Mouse (Mus musculus) forebrain, postnatal 0 days (tissue): ENCODE data around the gene Igtp. TPM values are rescaled to one million over a fixed set of nuclear protein-coding genes. Genes with fewer than 3 reads are reported as not detected.

Experiments used
- ATAC-seq: fragments of 200-750 bp; cut with Nextera tagmentation; 2 replicates; pipeline ENCODE4 v1.8.0; 2017; ENCODE audit warnings: mild to moderate bottlenecking, moderate library complexity
- DNase-seq: peaks from one replicate; pipeline ENCODE4 v3.0.0-alpha.2; 2015
- H3K27ac ChIP-seq: fragments of 300-500 bp; sonication (generic); 2 replicates; pipeline ENCODE4 v1.5.1; 2014; ENCODE audit warnings: low read depth, mild to moderate bottlenecking, antibody characterized with exemption, low read length, moderate library complexity, mixed read lengths
- H3K27me3 ChIP-seq: fragments of 300-500 bp; sonication (generic); 2 replicates; pipeline ENCODE4 v1.6.1; 2014; ENCODE audit warnings: mild to moderate bottlenecking, low read length, mixed read lengths; ENCODE audit not compliant: insufficient read depth
- H3K36me3 ChIP-seq: fragments of 300-500 bp; sonication (generic); 2 replicates; pipeline ENCODE4 v1.6.1; 2014; ENCODE audit warnings: mild to moderate bottlenecking, moderate library complexity; ENCODE audit not compliant: insufficient read depth
- H3K4me1 ChIP-seq: fragments of 300-500 bp; sonication (generic); 2 replicates; pipeline ENCODE4 v1.6.1; 2014; ENCODE audit warnings: antibody characterized with exemption; ENCODE audit not compliant: insufficient read depth
- H3K4me2 ChIP-seq: fragments of 300-500 bp; sonication (generic); 2 replicates; pipeline ENCODE4 v1.6.1; 2014; ENCODE audit warnings: low read depth, mild to moderate bottlenecking, moderate library complexity
- H3K4me3 ChIP-seq: fragments of 300-500 bp; sonication (generic); 2 replicates; pipeline ENCODE4 v1.5.1; 2014; ENCODE audit warnings: low read depth, low read length, mixed read lengths
- H3K9ac ChIP-seq: fragments of 300-500 bp; sonication (generic); 2 replicates; pipeline ENCODE4 v1.6.1; 2014; ENCODE audit warnings: mild to moderate bottlenecking
- H3K9me3 ChIP-seq: fragments of 300-500 bp; sonication (generic); 2 replicates; pipeline ENCODE4 v1.6.1; 2016; ENCODE audit warnings: low read length
- CTCF ChIP-seq: sonication (generic); IDR thresholded peaks from 2 replicates; pipeline ENCODE4 v1.5.1; 2016; ENCODE audit warnings: antibody characterized with exemption, control low read depth, low read depth
- WGBS: fragments of 180-500 bp; shearing (Covaris S2); extraction: QIAGEN DNeasy Blood & Tissue Kit; methylation state at CpG from one replicate; pipeline ENCODE4 v1.1.7; 2014; 5-methylcytosine and 5-hydroxymethylcytosine counted together
- polyA plus RNA-seq: library from polyadenylated mRNA; unstranded; fragments of >200 nt; fragmentation: Nextera tagmentation; extraction: Ambion mirVana; gene quantifications from 2 replicates; pipeline ENCODE4 v1.2.1, GENCODE M21; 2015
- total RNA-seq: library from RNA; depleted of rRNA; stranded (reverse); fragments of >200 nt; gene quantifications from 2 replicates; pipeline ENCODE4 v1.2.3, GENCODE M21; 2014

Gene Igtp
- total and polyA plus RNA-seq, 2 experiments from 2014 or later: 1.1 to 2.6 TPM

- WGBS: 55% methylated on average over 3 of the region's 3 CpGs
- Histone ChIP-seq H3K4me1 (no peaks in the 10 kb centered on the region), H3K9ac (no peak overlapping the region), H3K4me2 (no peak overlapping the region), H3K9me3 (no peaks in the 10 kb centered on the region), H3K36me3 (no peaks in the 10 kb centered on the region), H3K4me3 (no peak overlapping the region), H3K27me3 (no peaks in the 10 kb centered on the region), H3K27ac (no peak overlapping the region)
- TF ChIP-seq CTCF: no peak
- DNase-seq: no peak
- no peak for ATAC-seq
These were observed 6.0 kb upstream of the Igtp start for GRCm38 (mm10) chr11:58193326-58193725.

DNA sequence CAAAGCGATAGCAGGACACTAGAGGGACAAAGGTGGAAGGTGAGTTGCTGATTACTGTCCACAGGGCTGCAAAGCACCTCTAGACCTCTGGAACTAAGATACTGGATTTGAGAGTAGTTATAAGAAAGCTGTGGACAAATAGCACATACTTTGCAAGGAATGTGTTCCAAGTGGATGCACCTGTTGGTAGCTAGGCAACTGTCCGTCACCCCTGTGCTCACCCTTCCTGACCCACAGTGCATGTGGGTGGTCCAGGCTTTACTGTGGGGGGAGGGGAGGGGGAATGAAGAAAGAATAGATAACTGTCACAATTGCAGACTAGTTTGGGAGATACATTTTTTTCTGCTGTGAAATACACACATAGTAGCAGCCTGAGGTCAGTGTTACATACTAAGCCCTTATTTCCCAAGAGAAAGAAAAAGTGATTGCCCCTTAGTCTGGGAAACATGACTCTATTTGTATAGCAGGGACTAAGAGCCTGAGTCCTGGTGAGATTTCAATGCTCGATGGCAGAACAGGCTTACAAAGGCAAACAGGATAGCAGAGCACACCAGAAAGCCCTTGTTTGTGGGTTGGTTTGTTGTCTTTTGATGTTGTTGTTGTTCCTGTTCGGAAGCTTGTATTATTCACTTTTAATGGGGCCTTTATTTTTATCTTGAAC lies 5.4 kb upstream of the Igtp start:
- no peak overlapping the region for H3K4me3 ChIP-seq
- WGBS: 48% methylated on average over 4 of the region's 4 CpGs
- H3K36me3 ChIP-seq: no peaks in the 10 kb centered on the region
- no peak overlapping the region for H3K4me2 ChIP-seq
- no peak overlapping the region for H3K27ac ChIP-seq
- no peak for TF ChIP-seq CTCF
- no peak for ATAC-seq
- H3K4me1 ChIP-seq: no peaks in the 10 kb centered on the region
- DNase-seq: no peak
- no peak overlapping the region for H3K9ac ChIP-seq
- H3K27me3 ChIP-seq: no peaks in the 10 kb centered on the region
- H3K9me3 ChIP-seq: no peaks in the 10 kb centered on the region

GRCm38 (mm10) chr11:58198663-58199062 lies 693 bp upstream of the Igtp start:
- Histone ChIP-seq H3K4me1 (no peaks in the 10 kb centered on the region), H3K4me2 (peak overlapping the region; percentile 56), H3K36me3 (no peaks in the 10 kb centered on the region), H3K27me3 (no peaks in the 10 kb centered on the region), H3K4me3 (peak overlapping the region; percentile 38; the same call in 1 of the 2 replicates), H3K27ac (no peak overlapping the region), H3K9ac (no peak overlapping the region), H3K9me3 (no peaks in the 10 kb centered on the region)
- TF ChIP-seq CTCF: no peak
- 83% methylated on average over 4 of the region's 4 CpGs for WGBS
- ATAC-seq: no peak
- no peak for DNase-seq

DNA sequence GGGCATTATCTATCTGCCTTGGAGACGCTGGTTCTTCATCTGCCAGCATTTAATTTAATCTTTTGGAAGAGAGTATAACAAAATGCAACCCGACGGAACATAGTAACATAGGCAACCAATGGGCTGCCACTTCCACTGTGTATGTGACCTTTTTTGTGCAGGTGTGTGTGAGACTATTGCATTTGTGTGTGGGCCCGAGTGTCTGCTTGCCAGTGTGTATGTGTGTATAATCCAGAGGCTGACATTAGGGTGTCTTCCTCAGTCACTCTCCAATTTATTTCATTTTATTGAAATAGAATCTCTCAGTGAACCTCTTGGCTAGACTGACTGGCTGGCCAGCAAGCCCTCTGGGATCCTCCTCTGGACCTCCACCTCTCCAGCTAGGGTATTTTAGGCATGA lies 870 bp downstream of the Igtp start:
- Histone ChIP-seq H3K9me3 (no peaks in the 10 kb centered on the region), H3K4me2 (no peak overlapping the region), H3K27me3 (no peaks in the 10 kb centered on the region), H3K36me3 (no peaks in the 10 kb centered on the region), H3K4me3 (no peak overlapping the region), H3K4me1 (no peaks in the 10 kb centered on the region), H3K27ac (no peak overlapping the region), H3K9ac (no peak overlapping the region)
- no peak for ATAC-seq
- no peak for DNase-seq
- no peak for TF ChIP-seq CTCF
- WGBS: 86% methylated on average over 4 of the region's 4 CpGs

DNA sequence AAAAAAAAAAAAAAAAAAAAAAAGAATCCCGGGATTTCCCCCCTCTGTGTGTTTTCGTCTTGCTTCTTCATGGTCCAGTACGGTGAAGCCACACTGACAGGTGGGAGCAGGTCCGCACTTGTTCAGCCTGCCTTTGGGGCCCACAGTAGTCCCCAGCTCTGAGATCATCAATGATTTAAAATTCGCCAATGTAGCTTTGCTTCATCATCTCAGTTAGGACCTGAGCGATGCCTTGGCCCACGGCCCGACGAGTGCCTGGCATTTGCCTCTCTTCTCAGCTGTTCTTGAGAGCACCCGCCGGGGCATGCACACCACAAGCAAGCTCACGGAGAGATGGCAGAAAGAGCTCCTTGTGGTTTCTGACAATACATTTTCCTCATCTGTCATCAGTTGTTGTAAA lies 1.7 kb downstream of the Igtp start:
- no peak for TF ChIP-seq CTCF
- 70% methylated on average over 12 of the region's 12 CpGs for WGBS
- H3K36me3 ChIP-seq: no peaks in the 10 kb centered on the region
- H3K9me3 ChIP-seq: no peaks in the 10 kb centered on the region
- H3K27me3 ChIP-seq: no peaks in the 10 kb centered on the region
- H3K4me1 ChIP-seq: no peaks in the 10 kb centered on the region
- no peak overlapping the region for H3K4me3 ChIP-seq
- ATAC-seq (no peak), DNase-seq (no peak)
- H3K9ac ChIP-seq: no peak overlapping the region
- H3K27ac ChIP-seq: no peak overlapping the region
- H3K4me2 ChIP-seq: no peak overlapping the region

DNA sequence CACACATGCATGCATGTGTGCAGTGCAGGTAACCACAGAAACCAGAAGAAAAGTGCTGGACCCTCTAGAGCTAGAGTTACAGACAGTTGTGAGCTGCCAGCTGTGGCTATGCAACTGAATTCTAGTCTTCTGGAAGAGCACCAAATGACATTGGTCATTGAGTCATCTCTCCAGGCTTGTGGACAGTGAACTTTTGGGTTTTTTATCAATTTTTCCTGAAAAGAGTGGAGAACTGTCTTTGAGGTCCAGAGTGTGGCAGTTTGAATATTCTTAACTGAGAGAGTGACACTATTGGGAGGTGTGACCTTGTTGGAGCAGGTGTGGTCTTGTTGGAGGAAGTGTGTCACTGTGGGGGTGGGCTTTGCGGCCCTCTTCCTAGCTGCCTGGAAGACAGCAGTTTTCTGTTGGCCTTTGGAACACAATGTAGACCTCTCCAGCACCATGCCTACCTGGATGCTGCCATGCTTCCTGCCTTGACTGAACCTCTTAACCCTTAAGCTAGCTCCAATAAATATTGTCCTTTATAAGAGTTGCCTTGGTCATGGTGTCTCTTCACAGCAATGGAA lies 11.0 kb downstream of the Igtp start:
- H3K9me3 ChIP-seq: no peaks in the 10 kb centered on the region
- no peaks in the 10 kb centered on the region for H3K27me3 ChIP-seq
- no peak overlapping the region for H3K4me2 ChIP-seq
- H3K9ac ChIP-seq: no peak overlapping the region
- no peaks in the 10 kb centered on the region for H3K36me3 ChIP-seq
- no peaks in the 10 kb centered on the region for H3K4me1 ChIP-seq
- H3K27ac ChIP-seq: no peak overlapping the region
- ATAC-seq (no peak), DNase-seq (no peak)
- no peak for TF ChIP-seq CTCF
- 96% methylated on average over 1 of the region's 1 CpGs for WGBS
- no peak overlapping the region for H3K4me3 ChIP-seq

GRCm38 (mm10) chr11:58211062-58211681 lies 11.8 kb downstream of the Igtp start:
- H3K27me3 ChIP-seq: no peaks in the 10 kb centered on the region
- WGBS: 20% methylated on average over 9 of the region's 9 CpGs
- no peaks in the 10 kb centered on the region for H3K4me1 ChIP-seq
- no peak overlapping the region for H3K4me3 ChIP-seq
- DNase-seq: no peak
- ATAC-seq: no peak
- H3K27ac ChIP-seq: no peak overlapping the region
- H3K4me2 ChIP-seq: no peak overlapping the region
- no peak overlapping the region for H3K9ac ChIP-seq
- TF ChIP-seq CTCF: no peak
- H3K9me3 ChIP-seq: no peaks in the 10 kb centered on the region
- H3K36me3 ChIP-seq: no peaks in the 10 kb centered on the region
